Mouse (Mus musculus): ENCODE measurements around the gene 2310061I04Rik. TPM values are rescaled to one million over a fixed set of nuclear protein-coding genes. Genes with fewer than 3 reads are reported as not detected.
A peak's percentile ranks its signal among the peaks of the same experiment; 100 is the strongest.
"Not testable (repeated sequence)": the region's sequence is repeated elsewhere in the genome, so short reads cannot be mapped to it uniquely, and the experiment has no call there.

2310061I04Rik gene
- 82.8 and 142 TPM in 2 replicates for polyA plus RNA-seq (2012; rRNA removed)

DNA sequence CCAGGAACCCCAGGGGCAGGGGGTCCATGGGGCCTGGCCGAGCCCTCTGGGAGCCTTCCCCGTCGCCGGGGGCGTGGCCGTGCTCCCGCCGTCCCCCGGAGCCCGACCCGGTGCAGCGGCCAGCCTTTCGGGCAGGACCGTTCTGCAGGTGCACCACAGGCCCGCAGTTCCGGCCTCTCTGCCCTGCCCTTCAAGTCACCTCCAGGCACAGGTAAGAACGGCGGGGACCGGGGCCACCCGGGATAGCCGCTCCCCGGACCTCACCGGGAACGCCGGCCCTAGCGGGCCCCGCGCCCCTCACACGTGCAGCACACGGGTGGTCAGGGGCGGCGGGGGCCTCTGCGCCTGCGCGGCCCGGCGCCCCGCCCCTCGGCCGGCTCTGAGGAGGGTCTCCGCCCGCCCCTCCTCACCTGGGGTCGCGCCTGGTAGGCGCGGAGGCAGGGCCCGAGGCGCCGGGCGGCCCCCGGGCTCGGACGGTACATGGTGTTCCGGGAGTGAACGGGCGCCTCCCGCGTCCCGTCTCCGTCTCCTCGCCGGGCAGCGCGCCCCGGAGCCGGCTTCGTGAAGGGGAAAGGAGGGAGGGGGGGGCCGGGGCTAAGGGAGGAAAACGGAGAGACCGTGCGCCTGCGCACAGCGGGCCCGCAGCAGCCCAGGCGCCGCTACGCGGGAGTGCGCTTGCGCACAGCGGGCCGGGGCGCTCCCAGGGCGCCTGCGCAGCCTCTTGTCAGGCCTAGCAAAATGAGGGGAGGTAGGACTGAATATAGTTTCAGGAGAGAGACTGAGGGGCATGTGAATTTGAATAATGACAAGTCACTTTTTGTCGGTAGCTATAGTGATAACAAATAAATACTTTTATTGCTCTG, at the start of gene 2310061I04Rik:
2310061I04Rik (minus strand) TSS at position 651 of the 863 bp plus-strand sequence.
- H3K4me3 ChIP-seq (ENCODE audit: low read depth, low read length), result peak within 1 kb of the TSS; percentile 94
- TF ChIP-seq POLR2A (IDR thresholded peaks at IDR 0.05; ENCODE audit: low read depth, low read length) (no peak), CTCF (IDR thresholded peaks at IDR 0.05; ENCODE audit: extremely low read depth, insufficient read length, insufficient replicate concordance, low read depth, low read length) (no peak)
- H3K27me3 ChIP-seq (ENCODE audit: control insufficient read depth, insufficient read depth, low read length), result no peaks in the 10 kb centered on the region
- H3K27ac ChIP-seq (ENCODE audit: insufficient read depth, low read depth, low read length), result peak within 1 kb of the TSS; percentile 51
- WGBS, result under 1% methylated on average over 82 of the region's 86 CpGs
- peaks cover 7% of the 10 kb centered on the region for H3K4me1 ChIP-seq (ENCODE audit: control insufficient read depth, insufficient read depth, insufficient read length, low read length)
- H3K36me3 ChIP-seq (ENCODE audit: control insufficient read depth, insufficient read depth, low read length), result peaks cover 21% of the 10 kb centered on the region

DNA sequence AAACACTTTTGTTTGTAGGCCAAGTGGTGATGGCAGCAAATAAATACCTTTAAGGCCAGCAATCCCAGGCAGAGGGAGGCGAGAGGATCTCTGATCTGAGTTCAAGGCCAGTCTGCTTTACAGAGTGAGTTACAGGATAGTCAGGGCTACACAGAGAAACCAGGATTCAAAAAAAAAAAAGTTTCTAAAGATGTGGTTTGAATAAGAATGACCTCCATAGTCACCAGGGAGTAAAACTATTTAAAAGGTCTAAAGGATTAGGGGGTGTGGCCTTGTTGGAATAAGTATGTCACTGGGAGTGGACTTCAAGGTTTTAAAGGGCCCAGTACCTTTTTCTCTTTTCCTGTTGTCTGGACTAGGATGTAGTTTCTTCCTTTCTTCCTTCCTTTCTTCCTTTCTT, 42.7 kb upstream of the 2310061I04Rik start:
- Histone ChIP-seq H3K4me3 (ENCODE audit: low read depth, low read length) (no peak overlapping the region), H3K36me3 (ENCODE audit: control insufficient read depth, insufficient read depth, low read length) (no peaks in the 10 kb centered on the region), H3K27me3 (ENCODE audit: control insufficient read depth, insufficient read depth, low read length) (no peaks in the 10 kb centered on the region), H3K27ac (ENCODE audit: insufficient read depth, low read depth, low read length) (no peak overlapping the region), H3K4me1 (ENCODE audit: control insufficient read depth, insufficient read depth, insufficient read length, low read length) (no peaks in the 10 kb centered on the region)
- no peak for TF ChIP-seq CTCF (IDR thresholded peaks at IDR 0.05; ENCODE audit: extremely low read depth, insufficient read length, insufficient replicate concordance, low read depth, low read length)
- no peak for TF ChIP-seq POLR2A (IDR thresholded peaks at IDR 0.05; ENCODE audit: low read depth, low read length)
- 74% methylated on average over 1 of the region's 1 CpGs for WGBS

DNA sequence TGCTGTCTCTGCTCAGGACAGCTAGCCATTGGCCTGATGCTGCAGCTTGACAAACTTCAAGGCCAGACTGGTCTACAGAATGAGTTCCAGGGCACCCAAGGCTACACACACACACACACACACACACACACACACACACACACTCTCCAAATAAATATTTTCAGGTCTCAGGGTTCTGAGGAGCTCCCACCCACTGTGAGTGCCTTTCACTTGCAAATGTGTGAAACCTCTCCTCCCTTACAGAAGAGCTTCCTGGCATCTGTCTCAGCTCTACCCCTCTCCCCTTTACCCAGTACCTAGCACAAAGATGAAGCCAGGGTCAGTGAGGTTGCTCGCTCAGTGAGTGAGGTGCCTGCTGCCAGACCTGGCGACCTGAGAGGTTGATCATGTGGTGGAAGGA, 41.9 kb upstream of the 2310061I04Rik start:
- H3K4me1 ChIP-seq (ENCODE audit: control insufficient read depth, insufficient read depth, insufficient read length, low read length), result no peaks in the 10 kb centered on the region
- H3K4me3 ChIP-seq (ENCODE audit: low read depth, low read length), result no peak overlapping the region
- H3K27ac ChIP-seq (ENCODE audit: insufficient read depth, low read depth, low read length), result no peak overlapping the region
- no peak for TF ChIP-seq POLR2A (IDR thresholded peaks at IDR 0.05; ENCODE audit: low read depth, low read length)
- TF ChIP-seq CTCF (IDR thresholded peaks at IDR 0.05; ENCODE audit: extremely low read depth, insufficient read length, insufficient replicate concordance, low read depth, low read length), result no peak
- no peaks in the 10 kb centered on the region for H3K27me3 ChIP-seq (ENCODE audit: control insufficient read depth, insufficient read depth, low read length)
- H3K36me3 ChIP-seq (ENCODE audit: control insufficient read depth, insufficient read depth, low read length), result no peaks in the 10 kb centered on the region
- 65% methylated on average over 2 of the region's 2 CpGs for WGBS

DNA sequence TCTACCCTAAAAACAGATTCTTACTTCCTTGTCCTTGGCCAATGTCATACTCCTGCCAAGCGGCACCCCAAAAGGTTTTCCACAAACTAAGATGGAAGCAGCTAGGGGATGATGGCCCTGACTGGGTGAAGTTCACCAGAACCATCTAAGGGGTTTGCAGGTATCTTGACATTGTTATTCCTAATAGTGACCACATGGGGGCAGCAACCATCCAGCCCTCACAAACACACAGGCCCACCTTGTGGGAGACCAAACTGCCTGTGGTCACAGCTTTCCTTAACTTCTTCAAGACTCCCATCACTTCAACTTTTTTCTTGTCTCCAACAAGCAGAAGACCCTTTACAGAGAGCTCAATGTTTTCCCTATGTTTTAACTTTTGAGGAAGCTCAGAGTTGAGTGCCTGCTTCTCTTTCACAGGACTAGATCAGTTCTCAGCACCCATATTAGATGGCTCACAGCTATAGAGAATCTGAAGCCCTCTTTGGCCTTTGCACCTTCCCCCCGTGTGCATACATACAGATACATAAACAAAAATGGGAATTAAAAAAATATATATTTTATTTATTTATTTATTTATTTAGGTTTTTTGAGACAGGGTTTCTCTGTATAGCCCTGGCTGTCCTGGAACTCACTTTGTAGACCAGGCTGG, 40.6 kb upstream of the 2310061I04Rik start:
- H3K4me3 ChIP-seq (ENCODE audit: low read depth, low read length), result no peak overlapping the region
- TF ChIP-seq POLR2A (IDR thresholded peaks at IDR 0.05; ENCODE audit: low read depth, low read length) (no peak), CTCF (IDR thresholded peaks at IDR 0.05; ENCODE audit: extremely low read depth, insufficient read length, insufficient replicate concordance, low read depth, low read length) (peak; percentile 86; the same call in 1 of the 2 replicates)
- no peak overlapping the region for H3K27ac ChIP-seq (ENCODE audit: insufficient read depth, low read depth, low read length)
- 26% methylated on average over 2 of the region's 2 CpGs for WGBS
- no peaks in the 10 kb centered on the region for H3K27me3 ChIP-seq (ENCODE audit: control insufficient read depth, insufficient read depth, low read length)
- no peaks in the 10 kb centered on the region for H3K36me3 ChIP-seq (ENCODE audit: control insufficient read depth, insufficient read depth, low read length)
- no peaks in the 10 kb centered on the region for H3K4me1 ChIP-seq (ENCODE audit: control insufficient read depth, insufficient read depth, insufficient read length, low read length)

DNA sequence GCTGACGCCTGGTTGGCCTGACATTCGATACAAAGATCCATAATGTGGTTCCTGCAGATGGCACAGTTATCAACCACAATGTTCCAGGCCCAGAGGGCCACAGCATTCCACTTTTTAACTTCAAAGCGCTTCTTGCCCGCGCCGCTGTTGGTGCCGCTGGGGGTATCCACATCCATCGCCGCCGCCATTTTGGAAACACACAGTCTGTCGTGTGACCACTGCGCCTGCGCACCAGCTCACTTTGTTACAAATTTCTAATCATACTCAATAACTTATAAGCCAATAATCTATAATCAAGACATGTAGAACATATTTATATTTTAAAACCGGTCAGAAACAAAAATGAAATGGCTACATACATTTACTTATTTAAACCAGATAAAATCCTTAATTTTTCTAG, 38.5 kb upstream of the 2310061I04Rik start:
- not testable (repeated sequence) for H3K36me3 ChIP-seq (ENCODE audit: control insufficient read depth, insufficient read depth, low read length); H3K27me3 ChIP-seq (ENCODE audit: control insufficient read depth, insufficient read depth, low read length); H3K27ac ChIP-seq (ENCODE audit: insufficient read depth, low read depth, low read length); H3K4me3 ChIP-seq (ENCODE audit: low read depth, low read length); H3K4me1 ChIP-seq (ENCODE audit: control insufficient read depth, insufficient read depth, insufficient read length, low read length)
- 85% methylated on average over 14 of the region's 14 CpGs for WGBS

DNA sequence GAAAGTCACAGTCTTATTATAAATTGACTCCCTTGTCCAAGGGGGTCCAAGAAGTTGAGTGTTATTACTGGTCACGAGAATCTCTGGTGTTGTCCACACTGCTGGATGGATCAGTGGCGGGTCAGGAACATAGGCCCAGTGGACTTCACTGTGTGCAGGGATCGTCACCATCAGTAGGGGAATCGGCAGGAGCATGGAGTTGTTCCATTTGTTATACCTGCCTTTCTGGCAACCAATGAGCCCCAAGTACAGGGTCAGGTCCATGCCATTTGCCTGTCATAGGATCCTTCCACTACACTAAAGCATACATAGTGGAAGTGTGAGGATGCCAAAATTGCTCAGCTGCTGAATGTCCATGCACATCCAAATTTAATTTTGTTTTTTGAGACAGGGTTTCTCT, 35.4 kb upstream of the 2310061I04Rik start:
- TF ChIP-seq POLR2A (IDR thresholded peaks at IDR 0.05; ENCODE audit: low read depth, low read length), result no peak
- TF ChIP-seq CTCF (IDR thresholded peaks at IDR 0.05; ENCODE audit: extremely low read depth, insufficient read length, insufficient replicate concordance, low read depth, low read length), result no peak
- Histone ChIP-seq H3K4me3 (ENCODE audit: low read depth, low read length) (no peak overlapping the region), H3K36me3 (ENCODE audit: control insufficient read depth, insufficient read depth, low read length) (peaks cover 33% of the 10 kb centered on the region), H3K27me3 (ENCODE audit: control insufficient read depth, insufficient read depth, low read length) (no peaks in the 10 kb centered on the region), H3K4me1 (ENCODE audit: control insufficient read depth, insufficient read depth, insufficient read length, low read length) (no peaks in the 10 kb centered on the region), H3K27ac (ENCODE audit: insufficient read depth, low read depth, low read length) (no peak overlapping the region)
- WGBS, result 83% methylated on average over 4 of the region's 4 CpGs

DNA sequence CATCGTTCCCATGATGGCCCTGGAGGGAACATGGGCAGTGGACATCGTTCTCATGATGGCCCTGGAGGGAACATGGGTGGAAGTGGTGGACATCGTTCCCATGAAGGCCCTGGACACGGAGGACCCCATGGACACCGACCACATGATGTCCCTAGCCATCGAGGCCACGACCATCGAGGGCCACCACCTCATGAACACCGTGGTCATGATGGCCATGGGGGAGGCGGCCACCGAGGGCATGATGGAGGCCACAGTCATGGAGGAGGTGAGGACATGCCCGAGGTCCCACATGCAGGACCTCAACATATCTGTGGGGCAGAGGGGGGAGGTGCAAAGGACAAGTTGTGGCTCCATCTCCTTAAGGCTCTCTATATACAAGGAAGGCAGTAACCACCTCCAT, 33.4 kb upstream of the 2310061I04Rik start:
- no peaks in the 10 kb centered on the region for H3K27me3 ChIP-seq (ENCODE audit: control insufficient read depth, insufficient read depth, low read length)
- H3K36me3 ChIP-seq (ENCODE audit: control insufficient read depth, insufficient read depth, low read length), result peaks cover 48% of the 10 kb centered on the region
- peaks cover 7% of the 10 kb centered on the region; the same call in 1 of the 2 replicates for H3K4me1 ChIP-seq (ENCODE audit: control insufficient read depth, insufficient read depth, insufficient read length, low read length)
- H3K4me3 ChIP-seq (ENCODE audit: low read depth, low read length), result no peak overlapping the region
- WGBS, result 94% methylated on average over 12 of the region's 12 CpGs
- no peak overlapping the region for H3K27ac ChIP-seq (ENCODE audit: insufficient read depth, low read depth, low read length)
- TF ChIP-seq POLR2A (IDR thresholded peaks at IDR 0.05; ENCODE audit: low read depth, low read length), result no peak
- no peak for TF ChIP-seq CTCF (IDR thresholded peaks at IDR 0.05; ENCODE audit: extremely low read depth, insufficient read length, insufficient replicate concordance, low read depth, low read length)

Measured in small intestine, adult 2 months (tissue).